In the genomic region with DNA sequence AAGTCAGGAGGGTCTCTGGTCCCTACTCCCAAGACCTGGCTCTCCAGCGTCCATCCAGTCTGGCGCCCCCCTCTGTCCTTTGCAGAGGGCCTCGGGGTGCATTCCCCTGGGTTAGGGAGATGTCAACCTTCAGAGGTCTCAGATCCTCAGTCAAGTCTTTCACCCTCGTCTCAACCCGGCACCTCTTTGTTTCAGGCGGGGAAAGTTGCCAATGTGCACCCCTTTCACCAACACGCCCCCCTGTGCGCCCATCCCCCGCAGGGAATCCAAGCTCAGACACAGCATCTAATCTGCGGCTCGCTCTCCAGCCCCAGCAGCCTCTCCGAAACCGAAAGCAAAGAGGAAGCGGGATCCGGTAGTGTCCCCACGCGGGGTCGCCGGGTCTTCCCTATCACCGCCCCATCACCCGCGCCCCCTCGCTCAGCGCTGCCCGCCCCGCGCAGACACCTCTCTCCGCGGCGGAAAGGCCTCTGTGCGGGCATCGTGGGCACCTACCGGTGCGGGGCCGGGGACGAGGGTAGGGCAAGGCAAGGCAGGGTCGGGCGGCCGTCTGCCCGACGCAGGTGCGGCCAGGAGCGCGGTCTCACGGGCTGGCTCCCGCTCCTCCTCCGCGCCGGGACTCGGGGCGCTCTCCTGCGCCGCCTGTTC, we compare ENCODE assay signal across 7 mouse cellular contexts. TPM values are rescaled to one million over a fixed set of nuclear protein-coding genes. Genes with fewer than 3 reads are reported as not detected.
A peak's percentile ranks its signal among the peaks of the same experiment; 100 is the strongest.
DNase-seq lines count a peak whose midpoint lies in the region; ATAC-seq and TF ChIP-seq lines count a peak whose summit lies in the region.

No protein-coding gene starts in this region.

- peak overlapping the region; percentile 100 for H3K4me3 ChIP-seq in small intestine, adult 2 months (ENCODE audit: low read depth, low read length)

- ATAC-seq in activated CD4-positive, CD25-positive, alpha-beta regulatory T cell, adult 4 months, result peak; percentile 81

- no peaks in the 10 kb centered on the region for H3K36me3 ChIP-seq in small intestine, adult 2 months (ENCODE audit: control insufficient read depth, insufficient read depth, low read length)

- intact Hi-C loops in gastrocnemius, postnatal 14 days (cut with DNase I; ENCODE audit: low total_unique reads), result loop anchor here (5.0 kb wide), 1 partner anchor 89 kb away; no protein-coding TSS in a partner anchor
- intact Hi-C loops in left cerebral cortex, postnatal 4 days (cut with DNase I), result no loop called here

- no peak; the same call in 1 of the 2 replicates for TF ChIP-seq POLR2A in small intestine, adult 2 months (IDR thresholded peaks at IDR 0.05; ENCODE audit: low read depth, low read length)

- peaks cover 2% of the 10 kb centered on the region for H3K4me1 ChIP-seq in small intestine, adult 2 months (ENCODE audit: control insufficient read depth, insufficient read depth, insufficient read length, low read length)

- peak overlapping the region; percentile 51; the same call in 1 of the 2 replicates for H3K27ac ChIP-seq in small intestine, adult 2 months (ENCODE audit: insufficient read depth, low read depth, low read length)

- H3K27me3 ChIP-seq in small intestine, adult 2 months (ENCODE audit: control insufficient read depth, insufficient read depth, low read length), result peaks cover 8% of the 10 kb centered on the region; the same call in 1 of the 2 replicates

- TF ChIP-seq CTCF in small intestine, adult 2 months (IDR thresholded peaks at IDR 0.05; ENCODE audit: extremely low read depth, insufficient read length, insufficient replicate concordance, low read depth, low read length), result peak; percentile 35; the same call in 1 of the 2 replicates

- under 1% methylated on average over 41 of the region's 53 CpGs for whole genome bisulfite sequencing in small intestine, adult 2 months

- DNase-seq in cerebellum, postnatal 36 days, result peak; percentile 71 to 72
- DNase-seq in gastrocnemius, postnatal 14 days, result peak; percentile 47
- DNase-seq in induced T-regulatory cell, adult 2 months (ENCODE audit: low read depth), result peak; percentile 78
- DNase-seq in left cerebral cortex, postnatal 4 days, result peak; percentile 62
- DNase-seq in mesoderm, embryonic 11.5 days (ENCODE audit: low read depth, low spot score), result peak; percentile 40

RNA-seq across cellular contexts. Expression of a gene that starts 0.8 kb away (rescaled TPM):
- polyA plus RNA-seq in activated CD4-positive, CD25-positive, alpha-beta regulatory T cell, adult 4 months (2017; shearing (Covaris generic)), result 10 to 100 TPM; 27.1 to 30.5 TPM
- total RNA-seq in gastrocnemius, postnatal 14 days (2021), result 10 to 100 TPM; 11.8 to 16.7 TPM
- 100 to 1,000 TPM; 116 to 121 TPM for total RNA-seq in left cerebral cortex, postnatal 4 days (2021)
- 6.6 and 11.7 TPM in 2 replicates for polyA plus RNA-seq in small intestine, adult 2 months (2012; rRNA removed)

RNA-seq across cellular contexts. Expression of a gene that starts 22.4 kb away (rescaled TPM):
- under 1 TPM; 0.13 TPM for polyA plus RNA-seq in activated CD4-positive, CD25-positive, alpha-beta regulatory T cell, adult 4 months (2017; shearing (Covaris generic))
- total RNA-seq in gastrocnemius, postnatal 14 days (2021), result 1 to 10 TPM; 2.2 to 2.5 TPM
- total RNA-seq in left cerebral cortex, postnatal 4 days (2021), result 1 to 10 TPM; 3.3 to 3.5 TPM
- 8.4 and 18.1 TPM in 2 replicates for polyA plus RNA-seq in small intestine, adult 2 months (2012; rRNA removed)

Comparison
In these comparisons a context has a peak if more than half of its experiments do, and no peak if none do; other contexts are left out.
1. Peak in every context shown above with its lines: DNase-seq, ATAC-seq, H3K4me3 ChIP-seq and H3K27ac ChIP-seq.
2. RNA of a gene that starts 0.8 kb away (total RNA-seq): 116 to 121 TPM in left cerebral cortex, postnatal 4 days; 11.8 to 16.7 TPM in gastrocnemius, postnatal 14 days; every median in the first group is over 4 times any median in the second.